Mouse (Mus musculus) megakaryocyte-erythroid progenitor cell, adult 5 weeks (primary cell): ENCODE measurements around the gene Vmn1r173. TPM values are rescaled to one million over a fixed set of nuclear protein-coding genes. Genes with fewer than 3 reads are reported as not detected.

Source experiments
- polyA plus RNA-seq: library from polyadenylated mRNA; stranded (reverse); fragments of >175 nt; gene quantifications from 2 replicates; pipeline ENCODE4 v1.2.3, GENCODE M21; 2012

The Vmn1r173 gene
- not detected in 2 replicates for polyA plus RNA-seq

DNA sequence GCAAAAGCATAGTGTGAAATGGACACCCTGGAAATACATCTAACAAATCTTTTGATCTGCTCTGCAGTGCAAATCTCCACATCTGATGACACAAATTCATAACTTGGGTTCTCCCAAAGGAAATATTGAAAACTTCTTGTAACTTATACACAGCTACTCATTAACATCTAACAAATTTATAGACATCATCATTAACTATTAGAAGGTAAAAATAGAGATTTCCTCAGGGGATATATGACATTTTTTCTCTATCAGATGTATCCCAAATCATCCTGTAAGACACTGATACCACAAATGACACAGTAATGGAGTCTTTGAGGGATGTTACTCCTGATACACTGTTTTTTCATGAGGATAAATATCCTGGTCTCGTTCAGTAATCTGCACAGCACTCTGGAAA, at the start of gene Vmn1r173:
Vmn1r173 (plus strand) TSS at position 301 of the 400 bp plus-strand sequence.

DNA sequence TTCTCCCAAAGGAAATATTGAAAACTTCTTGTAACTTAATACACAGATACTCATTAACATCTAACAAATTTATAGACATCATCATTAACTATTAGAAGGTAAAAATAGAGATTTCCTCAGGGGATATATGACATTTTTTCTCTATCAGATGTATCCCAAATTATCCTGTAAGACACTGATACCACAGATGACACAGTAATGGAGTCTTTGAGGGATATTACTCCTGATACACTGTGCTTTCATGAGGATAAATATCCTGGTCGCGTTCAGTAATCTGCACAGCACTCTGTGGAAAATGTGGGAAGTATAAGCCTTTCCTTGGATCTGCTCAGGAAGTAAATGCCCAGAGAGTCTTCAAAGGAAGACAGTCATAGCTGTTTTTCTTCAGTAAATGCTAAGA, 42.5 kb upstream of the Vmn1r173 start, which contains the start of gene Vmn1r172:
Vmn1r172 (plus strand) TSS at position 301 of the 400 bp plus-strand sequence.

DNA sequence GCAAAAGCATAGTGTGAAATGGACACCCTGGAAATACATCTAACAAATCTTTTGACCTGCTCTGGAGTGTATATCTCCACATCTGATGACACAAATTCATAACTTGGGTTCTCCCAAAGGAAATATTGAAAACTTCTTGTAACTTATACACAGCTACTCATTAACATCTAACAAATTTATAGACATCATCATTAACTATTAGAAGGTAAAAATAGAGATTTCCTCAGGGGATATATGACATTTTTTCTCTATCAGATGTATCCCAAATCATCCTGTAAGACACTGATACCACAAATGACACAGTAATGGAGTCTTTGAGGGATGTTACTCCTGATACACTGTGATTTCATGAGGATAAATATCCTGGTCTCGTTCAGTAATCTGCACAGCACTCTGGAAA, 51.5 kb downstream of the Vmn1r173 start, which contains the start of gene Vmn1r174:
Vmn1r174 (plus strand) TSS at position 301 of the 400 bp plus-strand sequence.

Other genes starting within 250 kb of the Vmn1r173 start
- gene Vmn1r167, start 193.5 kb upstream of the Vmn1r173 start, polyA plus RNA-seq, result not detected in 2 replicates
- 0.01 TPM in 1 of 2 replicates, not detected in the other for gene Vmn1r168, start 161.0 kb upstream of the Vmn1r173 start, polyA plus RNA-seq
- not detected in 2 replicates for gene Vmn1r169, start 125.2 kb upstream of the Vmn1r173 start, polyA plus RNA-seq
- not detected in 2 replicates for gene Vmn1r170, start 94.5 kb upstream of the Vmn1r173 start, polyA plus RNA-seq
- not detected in 2 replicates for gene Vmn1r171, start 70.0 kb upstream of the Vmn1r173 start, polyA plus RNA-seq
- not detected in 2 replicates for gene Vmn1r172, start 42.4 kb upstream of the Vmn1r173 start, polyA plus RNA-seq
- 0.02 TPM in 1 of 2 replicates, not detected in the other for gene Vmn1r174, start 51.6 kb downstream of the Vmn1r173 start, polyA plus RNA-seq
- gene Vmn1r175, start 109.9 kb downstream of the Vmn1r173 start, polyA plus RNA-seq, result not detected in 2 replicates
- not detected in 2 replicates for gene Vmn1r176, start 136.7 kb downstream of the Vmn1r173 start, polyA plus RNA-seq
- gene Vmn1r177, start 165.7 kb downstream of the Vmn1r173 start, polyA plus RNA-seq, result not detected in 2 replicates
- gene Vmn1r178, start 191.3 kb downstream of the Vmn1r173 start, polyA plus RNA-seq, result not detected in 2 replicates
- gene Vmn1r179, start 226.3 kb downstream of the Vmn1r173 start, polyA plus RNA-seq, result not detected in 2 replicates
- not detected in 2 replicates for gene Vmn1r180, start 249.9 kb downstream of the Vmn1r173 start, polyA plus RNA-seq